Mouse (Mus musculus) limb, embryonic 14.5 days (tissue): ENCODE measurements at regions not wholly inside any gene's neighbourhood (a gene's known extent, or its start where the extent isn't known, plus 50 kb on each side); places are given as distances from the start of the nearest gene placed in this dataset.

Source experiments
- ATAC-seq: fragments of 200-750 bp; cut with Nextera tagmentation; 2 replicates; pipeline ENCODE4 v1.8.0; 2017; ENCODE audit warnings: low read depth, moderate number of reproducible peaks, moderate TSS enrichment; ENCODE audit not compliant: low FRiP score
- DNase-seq: peaks from one replicate; pipeline ENCODE4 v3.0.0-alpha.2; 2015; ENCODE audit warnings: low spot score
- H3K27ac ChIP-seq: fragments of 300-500 bp; sonication (generic); replicated peaks from 2 replicates; pipeline ENCODE4 v1.5.1; 2014; ENCODE audit warnings: low read depth, mild to moderate bottlenecking, low read length, moderate library complexity, mixed read lengths
- H3K27me3 ChIP-seq: fragments of 300-500 bp; sonication (generic); 2 replicates; pipeline ENCODE4 v1.6.1; 2014; ENCODE audit warnings: low read length, mixed read lengths; ENCODE audit not compliant: control insufficient read depth, insufficient read depth
- H3K36me3 ChIP-seq: fragments of 300-500 bp; sonication (generic); 2 replicates; pipeline ENCODE4 v1.6.1; 2014; ENCODE audit warnings: mild to moderate bottlenecking, low read length, moderate library complexity, mixed read lengths; ENCODE audit not compliant: control insufficient read depth, insufficient read depth
- H3K4me1 ChIP-seq: fragments of 300-500 bp; sonication (generic); 2 replicates; pipeline ENCODE4 v1.6.1; 2014; ENCODE audit warnings: antibody characterized with exemption, low read length, mixed read lengths; ENCODE audit not compliant: control insufficient read depth, insufficient read depth
- H3K4me2 ChIP-seq: fragments of 300-500 bp; sonication (generic); replicated peaks from 2 replicates; pipeline ENCODE4 v1.6.1; 2014; ENCODE audit warnings: low read depth, mild to moderate bottlenecking, low read length, moderate library complexity; ENCODE audit not compliant: severe bottlenecking
- H3K4me3 ChIP-seq: fragments of 300-500 bp; sonication (generic); replicated peaks from 2 replicates; pipeline ENCODE4 v1.5.1; 2014; ENCODE audit warnings: low read length
- H3K9ac ChIP-seq: fragments of 300-500 bp; sonication (generic); 2 replicates; pipeline ENCODE4 v1.6.1; 2014; ENCODE audit warnings: mild to moderate bottlenecking, low read depth, low read length, moderate library complexity; ENCODE audit not compliant: severe bottlenecking
- H3K9me3 ChIP-seq: fragments of 300-500 bp; sonication (generic); 2 replicates; pipeline ENCODE4 v1.6.1; 2016; ENCODE audit warnings: low read length; ENCODE audit not compliant: control insufficient read depth
- POLR2A ChIP-seq: fragments of 200-500 bp; IDR thresholded peaks from 2 replicates; pipeline ENCODE4 v1.8.0; 2012; ENCODE audit warnings: inconsistent platforms, mild to moderate bottlenecking, moderate library complexity, borderline replicate concordance; ENCODE audit not compliant: insufficient read depth, insufficient read length; ENCODE audit errors: extremely low read depth
- WGBS: fragments of 180-500 bp; shearing (Covaris S2); extraction: QIAGEN DNeasy Blood & Tissue Kit; methylation state at CpG from one replicate; pipeline ENCODE4 v1.1.7; 2014; 5-methylcytosine and 5-hydroxymethylcytosine counted together

GRCm38 (mm10) chr5:54211457-54211856, 213.2 kb downstream of the Stim2 start:
- no peaks in the 10 kb centered on the region for H3K27me3 ChIP-seq
- no peaks in the 10 kb centered on the region for H3K36me3 ChIP-seq
- H3K4me3 ChIP-seq = no peak overlapping the region
- H3K4me2 ChIP-seq = no peak overlapping the region
- H3K4me1 ChIP-seq = no peaks in the 10 kb centered on the region
- H3K9me3 ChIP-seq = no peaks in the 10 kb centered on the region
- no peak overlapping the region for H3K9ac ChIP-seq
- no peak for TF ChIP-seq POLR2A
- DNase-seq (no peak), ATAC-seq (no peak)
- H3K27ac ChIP-seq = no peak overlapping the region

- no peak for DNase-seq
- 51% methylated on average over 5 of the region's 5 CpGs for WGBS
- no peaks in the 10 kb centered on the region for H3K4me1 ChIP-seq
- H3K9ac ChIP-seq = no peak overlapping the region
- H3K27me3 ChIP-seq = no peaks in the 10 kb centered on the region
- no peak for TF ChIP-seq POLR2A
- no peaks in the 10 kb centered on the region for H3K9me3 ChIP-seq
- H3K36me3 ChIP-seq = no peaks in the 10 kb centered on the region
- H3K4me2 ChIP-seq = no peak overlapping the region
- no peak overlapping the region for H3K27ac ChIP-seq
- H3K4me3 ChIP-seq = no peak overlapping the region
- ATAC-seq = no peak
Measured at GRCm38 (mm10) chr5:54212038-54212589, 213.8 kb downstream of the Stim2 start.

GRCm38 (mm10) chr5:54225031-54225430, 226.7 kb downstream of the Stim2 start:
- no peaks in the 10 kb centered on the region for H3K9me3 ChIP-seq
- no peak for ATAC-seq
- no peak for TF ChIP-seq POLR2A

GRCm38 (mm10) chr5:54234580-54234979, 236.3 kb downstream of the Stim2 start:
- Histone ChIP-seq H3K27me3 (no peaks in the 10 kb centered on the region), H3K4me2 (no peak overlapping the region), H3K4me1 (no peaks in the 10 kb centered on the region), H3K27ac (no peak overlapping the region), H3K9me3 (no peaks in the 10 kb centered on the region), H3K4me3 (no peak overlapping the region), H3K9ac (no peak overlapping the region), H3K36me3 (no peaks in the 10 kb centered on the region)
- no peak for DNase-seq
- 70% methylated on average over 1 of the region's 1 CpGs for WGBS
- no peak for ATAC-seq
- no peak for TF ChIP-seq POLR2A

More at GRCm38 (mm10) chr5:54225031-54225430, 226.7 kb downstream of the Stim2 start:
- H3K9ac ChIP-seq = no peak overlapping the region
- DNase-seq = no peak
- no peaks in the 10 kb centered on the region for H3K36me3 ChIP-seq
- H3K27me3 ChIP-seq = no peaks in the 10 kb centered on the region
- no peak overlapping the region for H3K4me3 ChIP-seq
- H3K4me1 ChIP-seq = no peaks in the 10 kb centered on the region
- no peak overlapping the region for H3K27ac ChIP-seq
- H3K4me2 ChIP-seq = no peak overlapping the region

GRCm38 (mm10) chr5:54235226-54235625, 236.9 kb downstream of the Stim2 start:
- no peaks in the 10 kb centered on the region for H3K27me3 ChIP-seq
- H3K27ac ChIP-seq = no peak overlapping the region
- no peak for TF ChIP-seq POLR2A
- DNase-seq (no peak), ATAC-seq (no peak)
- no peaks in the 10 kb centered on the region for H3K9me3 ChIP-seq
- H3K4me3 ChIP-seq = no peak overlapping the region
- H3K36me3 ChIP-seq = no peaks in the 10 kb centered on the region
- 63% methylated on average over 6 of the region's 6 CpGs for WGBS
- H3K9ac ChIP-seq = no peak overlapping the region
- H3K4me2 ChIP-seq = no peak overlapping the region
- H3K4me1 ChIP-seq = no peaks in the 10 kb centered on the region

GRCm38 (mm10) chr5:54237226-54237625, 238.9 kb downstream of the Stim2 start:
- WGBS = 90% methylated on average over 2 of the region's 2 CpGs
- Histone ChIP-seq H3K4me1 (no peaks in the 10 kb centered on the region), H3K9ac (no peak overlapping the region), H3K4me2 (no peak overlapping the region), H3K4me3 (no peak overlapping the region), H3K27me3 (no peaks in the 10 kb centered on the region), H3K9me3 (no peaks in the 10 kb centered on the region), H3K27ac (no peak overlapping the region), H3K36me3 (no peaks in the 10 kb centered on the region)
- DNase-seq (no peak), ATAC-seq (no peak)
- no peak for TF ChIP-seq POLR2A
